Mouse (Mus musculus): Measurements from ENCODE around the gene Add3. TPM values are rescaled to one million over a fixed set of nuclear protein-coding genes. Genes with fewer than 3 reads are reported as not detected.

Gene Add3
- 40.7 and 46.1 TPM in 2 replicates for polyA plus RNA-seq (2015; fragmentation: Nextera tagmentation; extraction: Ambion mirVana)

GRCm38 (mm10) chr19:53140044-53140803 lies at the start of gene Add3:
Gene Add3, plus strand, starts transcription at chr19:53140443.
- Histone ChIP-seq H3K4me1 (replicated peaks) (peaks cover 34% of the 10 kb centered on the region), H3K27me3 (no peaks in the 10 kb centered on the region), H3K27ac (replicated peaks) (peak within 1 kb of the TSS; percentile 82), H3K36me3 (no peaks in the 10 kb centered on the region), H3K9me3 (no peaks in the 10 kb centered on the region), H3K4me3 (peak within 1 kb of the TSS; percentile 70), H3K9ac (peak within 1 kb of the TSS; percentile 52), H3K4me2 (peak within 1 kb of the TSS; percentile 90)
- no peak for ATAC-seq (ENCODE audit: low FRiP score, low read depth)
- 7% methylated on average over 24 of the region's 24 CpGs for WGBS

- Histone ChIP-seq H3K4me1 (replicated peaks) (peaks cover 14% of the 10 kb centered on the region), H3K36me3 (no peaks in the 10 kb centered on the region), H3K4me2 (no peak overlapping the region), H3K27me3 (no peaks in the 10 kb centered on the region), H3K9me3 (no peaks in the 10 kb centered on the region), H3K4me3 (no peak overlapping the region), H3K9ac (no peak overlapping the region), H3K27ac (replicated peaks) (no peak overlapping the region)
- 89% methylated on average over 5 of the region's 5 CpGs for WGBS
- ATAC-seq (ENCODE audit: low FRiP score, low read depth): no peak
Observed at GRCm38 (mm10) chr19:53090677-53091076, 49.6 kb upstream of the Add3 start.

GRCm38 (mm10) chr19:53092251-53092650 lies 48.0 kb upstream of the Add3 start:
- no peaks in the 10 kb centered on the region for H3K9me3 ChIP-seq
- H3K27ac ChIP-seq (replicated peaks): no peak overlapping the region
- no peak for ATAC-seq (ENCODE audit: low FRiP score, low read depth)
- H3K36me3 ChIP-seq: no peaks in the 10 kb centered on the region
- H3K4me1 ChIP-seq (replicated peaks): peaks cover 9% of the 10 kb centered on the region
- no peak overlapping the region for H3K4me2 ChIP-seq
- no peak overlapping the region for H3K4me3 ChIP-seq
- WGBS: 58% methylated on average over 6 of the region's 6 CpGs
- H3K27me3 ChIP-seq: no peaks in the 10 kb centered on the region
- no peak overlapping the region for H3K9ac ChIP-seq

- Histone ChIP-seq H3K4me1 (replicated peaks) (0 out of 2 replicates have a peak, but pooled peaks cover 3% of the 10 kb centered on the region), H3K9ac (no peak overlapping the region), H3K4me2 (no peak overlapping the region), H3K36me3 (no peaks in the 10 kb centered on the region), H3K27me3 (no peaks in the 10 kb centered on the region), H3K9me3 (no peaks in the 10 kb centered on the region), H3K27ac (replicated peaks) (no peak overlapping the region), H3K4me3 (no peak overlapping the region)
- no peak for ATAC-seq (ENCODE audit: low FRiP score, low read depth)
- 83% methylated on average over 3 of the region's 3 CpGs for WGBS
Observed at GRCm38 (mm10) chr19:53093294-53093693, 46.9 kb upstream of the Add3 start.

GRCm38 (mm10) chr19:53094684-53095083 lies 45.6 kb upstream of the Add3 start:
- Histone ChIP-seq H3K4me2 (no peak overlapping the region), H3K9me3 (no peaks in the 10 kb centered on the region), H3K9ac (no peak overlapping the region), H3K27me3 (no peaks in the 10 kb centered on the region), H3K4me3 (no peak overlapping the region), H3K4me1 (replicated peaks) (0 out of 2 replicates have a peak, but pooled peaks cover 3% of the 10 kb centered on the region), H3K27ac (replicated peaks) (no peak overlapping the region), H3K36me3 (no peaks in the 10 kb centered on the region)
- ATAC-seq (ENCODE audit: low FRiP score, low read depth): no peak
- 91% methylated on average over 4 of the region's 4 CpGs for WGBS

- H3K9me3 ChIP-seq: no peaks in the 10 kb centered on the region
- WGBS: 71% methylated on average over 12 of the region's 12 CpGs
- no peak overlapping the region for H3K4me2 ChIP-seq
- 0 out of 2 replicates have a peak, but pooled peaks cover 6% of the 10 kb centered on the region for H3K4me1 ChIP-seq (replicated peaks)
- no peak overlapping the region for H3K27ac ChIP-seq (replicated peaks)
- no peaks in the 10 kb centered on the region for H3K27me3 ChIP-seq
- no peak for ATAC-seq (ENCODE audit: low FRiP score, low read depth)
- H3K36me3 ChIP-seq: no peaks in the 10 kb centered on the region
- 0 out of 2 replicates have a peak overlapping the region, but pooled peaks have one; percentile 8 for H3K9ac ChIP-seq
- no peak overlapping the region for H3K4me3 ChIP-seq
Observed at GRCm38 (mm10) chr19:53101374-53102300, 38.6 kb upstream of the Add3 start.

GRCm38 (mm10) chr19:53105374-53106090 lies 34.7 kb upstream of the Add3 start:
- H3K27me3 ChIP-seq: no peaks in the 10 kb centered on the region
- H3K9ac ChIP-seq: no peak overlapping the region
- H3K27ac ChIP-seq (replicated peaks): no peak overlapping the region
- WGBS: 51% methylated on average over 26 of the region's 26 CpGs
- ATAC-seq (ENCODE audit: low FRiP score, low read depth): no peak
- no peaks in the 10 kb centered on the region for H3K9me3 ChIP-seq
- no peak overlapping the region for H3K4me2 ChIP-seq
- 0 out of 2 replicates have a peak, but pooled peaks cover 6% of the 10 kb centered on the region for H3K4me1 ChIP-seq (replicated peaks)
- H3K4me3 ChIP-seq: no peak overlapping the region
- no peaks in the 10 kb centered on the region for H3K36me3 ChIP-seq

GRCm38 (mm10) chr19:53106952-53107351 lies 33.3 kb upstream of the Add3 start:
- Histone ChIP-seq H3K4me1 (replicated peaks) (0 out of 2 replicates have a peak, but pooled peaks cover 5% of the 10 kb centered on the region), H3K9ac (no peak overlapping the region), H3K4me2 (no peak overlapping the region), H3K36me3 (no peaks in the 10 kb centered on the region), H3K27ac (replicated peaks) (no peak overlapping the region), H3K27me3 (no peaks in the 10 kb centered on the region), H3K9me3 (no peaks in the 10 kb centered on the region), H3K4me3 (no peak overlapping the region)
- no peak for ATAC-seq (ENCODE audit: low FRiP score, low read depth)
- 84% methylated on average over 7 of the region's 7 CpGs for WGBS

- no peaks in the 10 kb centered on the region for H3K9me3 ChIP-seq
- H3K36me3 ChIP-seq: no peaks in the 10 kb centered on the region
- H3K27ac ChIP-seq (replicated peaks): no peak overlapping the region
- H3K9ac ChIP-seq: no peak overlapping the region
- no peak overlapping the region for H3K4me3 ChIP-seq
- no peak overlapping the region for H3K4me2 ChIP-seq
- WGBS: 86% methylated on average over 18 of the region's 18 CpGs
- no peak for ATAC-seq (ENCODE audit: low FRiP score, low read depth)
- H3K27me3 ChIP-seq: no peaks in the 10 kb centered on the region
- 0 out of 2 replicates have a peak, but pooled peaks cover 2% of the 10 kb centered on the region for H3K4me1 ChIP-seq (replicated peaks)
Observed at GRCm38 (mm10) chr19:53107361-53108247, 32.6 kb upstream of the Add3 start.

- Histone ChIP-seq H3K4me1 (replicated peaks) (0 out of 2 replicates have a peak, but pooled peaks cover 2% of the 10 kb centered on the region), H3K36me3 (no peaks in the 10 kb centered on the region), H3K4me2 (no peak overlapping the region), H3K9me3 (no peaks in the 10 kb centered on the region), H3K27ac (replicated peaks) (no peak overlapping the region), H3K27me3 (no peaks in the 10 kb centered on the region), H3K9ac (no peak overlapping the region), H3K4me3 (no peak overlapping the region)
- ATAC-seq (ENCODE audit: low FRiP score, low read depth): no peak
- WGBS: 53% methylated on average over 7 of the region's 7 CpGs
Observed at GRCm38 (mm10) chr19:53111996-53112590, 28.1 kb upstream of the Add3 start.

All from hindbrain, embryonic 15.5 days (tissue).